Mouse (Mus musculus) heart, postnatal 25 days (tissue): ENCODE results near the gene Cdc14b. TPM values are rescaled to one million over a fixed set of nuclear protein-coding genes. Genes with fewer than 3 reads are reported as not detected.
"Not testable (repeated sequence)": the region's sequence is repeated elsewhere in the genome, so short reads cannot be mapped to it uniquely, and the experiment has no call there.

Experiments used
- DNase-seq: peaks from one replicate; pipeline ENCODE4 v3.0.0; 2022; ENCODE audit warnings: low spot score
- intact Hi-C: fragments of 180-260 bp; cut with DNase I; formaldehyde crosslinking; loops from one replicate; pipeline ENCODE4 v1.15.1; 2025
- total RNA-seq, 2 experiments: library from RNA; stranded (reverse); gene quantifications; 2 replicates each; pipeline ENCODE4 v1.2.3; 2021

Cdc14b gene
- total RNA-seq, 2 experiments from 2014 or later: 7.0 to 9.0 TPM

DNA sequence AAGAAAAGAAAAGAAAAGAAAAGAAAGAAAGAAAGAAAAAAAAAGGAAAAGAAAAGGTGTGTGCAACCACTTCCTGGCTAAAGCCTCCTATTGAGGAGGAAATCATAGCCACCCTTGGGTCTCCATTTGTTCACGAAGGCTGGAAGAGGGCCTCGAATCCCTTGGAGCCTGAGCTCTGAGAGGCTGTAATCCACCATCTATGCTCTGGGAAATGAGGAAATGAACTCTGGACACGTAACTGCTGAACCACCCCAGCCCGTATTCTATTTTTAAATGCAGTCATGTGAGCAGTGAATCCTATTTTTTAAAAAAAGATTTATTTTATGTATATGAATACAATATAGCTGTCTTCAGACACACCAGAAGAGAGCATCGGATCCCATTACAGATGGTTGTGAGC lies 5.8 kb upstream of the Cdc14b start:
- intact Hi-C loops: no loop called here
- DNase-seq: no peak

DNA sequence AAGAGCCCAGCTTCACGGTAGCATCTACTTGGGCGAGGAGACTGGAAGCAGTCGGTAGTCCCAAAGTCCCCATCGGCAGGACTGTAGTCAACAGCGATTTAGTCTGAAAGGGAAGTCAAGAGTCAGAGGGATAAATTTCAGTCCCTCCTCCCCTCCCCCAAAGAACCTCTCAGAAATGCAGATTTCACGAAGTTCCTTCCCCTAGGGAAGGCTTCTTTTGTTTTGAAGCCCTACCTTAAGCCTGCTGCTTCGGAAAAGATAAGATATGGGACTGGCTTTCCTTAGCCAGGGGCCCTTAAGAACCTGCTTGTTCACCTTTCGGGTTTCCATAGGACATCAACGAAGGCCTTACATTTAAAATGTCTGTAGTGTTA lies 651 bp upstream of the Cdc14b start:
- intact Hi-C loops: no loop called here

DNA sequence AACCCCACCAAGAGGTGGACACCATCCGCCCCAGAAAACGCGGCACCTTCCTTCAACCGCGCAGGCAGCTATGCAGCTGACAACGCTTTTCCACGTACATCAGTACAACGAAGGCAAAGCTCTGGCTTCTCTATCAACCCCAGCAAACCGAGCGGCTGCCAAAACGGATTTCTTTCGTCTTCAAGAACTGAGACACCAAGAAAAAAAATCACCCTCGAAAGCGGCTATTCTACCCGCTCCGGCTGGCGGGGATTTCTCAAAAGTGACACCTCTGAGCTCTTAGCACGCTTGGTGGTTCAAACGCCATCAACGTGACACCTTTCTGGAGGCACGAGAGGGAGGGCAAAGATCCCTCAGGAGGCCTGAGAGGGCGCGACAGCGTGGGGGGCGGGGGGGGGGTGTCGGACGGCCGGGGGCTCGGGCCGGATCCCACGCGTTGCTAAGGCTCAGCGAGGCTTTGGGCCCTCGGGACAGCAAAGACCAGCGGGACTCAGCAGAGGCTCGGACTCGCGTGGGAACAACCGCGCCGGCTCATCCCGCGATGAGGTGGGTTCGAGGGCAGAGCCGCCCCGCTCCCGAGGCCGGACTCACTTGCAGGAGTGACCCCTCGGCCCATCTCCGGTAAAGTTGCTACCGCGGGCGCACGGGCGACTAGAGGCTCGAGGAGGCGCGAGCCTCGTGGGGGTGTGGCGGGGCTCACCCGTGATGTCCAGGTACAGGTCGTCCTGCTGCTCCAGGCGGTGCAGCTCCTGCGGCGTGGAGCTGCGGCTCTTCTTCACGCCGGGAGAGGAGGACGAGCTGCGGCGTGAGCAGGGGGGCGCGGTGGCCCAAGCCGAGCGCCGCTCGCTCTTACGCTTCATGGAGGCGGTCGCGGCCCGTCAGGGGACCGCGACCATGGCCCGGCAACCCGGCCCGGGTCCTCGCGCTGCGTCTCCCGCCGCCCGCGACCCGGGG lies 922 bp downstream of the Cdc14b start:
- intact Hi-C loops: no loop called here
- DNase-seq: no peak

More for the DNA sequence above, 651 bp upstream of the Cdc14b start:
- DNase-seq: no peak

DNA sequence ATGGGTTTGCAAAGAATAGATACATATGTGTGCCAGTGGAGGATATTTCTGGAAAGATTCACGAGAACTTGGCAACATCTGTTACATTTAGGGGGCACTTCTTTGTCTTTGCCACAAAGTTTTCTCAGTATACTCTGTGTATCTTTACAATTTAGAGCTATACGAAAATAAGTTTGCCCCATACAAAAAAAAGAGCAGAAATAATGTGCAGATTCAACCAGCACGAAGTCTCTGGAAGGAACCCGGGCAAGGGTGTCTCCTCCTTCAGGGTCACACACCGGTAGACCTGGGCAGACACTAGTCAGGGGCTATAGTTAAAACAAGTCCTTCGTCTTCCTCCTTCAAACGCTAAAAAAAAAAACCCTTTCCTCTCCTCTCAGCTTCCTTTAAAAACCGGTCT lies 1.7 kb downstream of the Cdc14b start:
- intact Hi-C loops: no loop called here
- no peak for DNase-seq

DNA sequence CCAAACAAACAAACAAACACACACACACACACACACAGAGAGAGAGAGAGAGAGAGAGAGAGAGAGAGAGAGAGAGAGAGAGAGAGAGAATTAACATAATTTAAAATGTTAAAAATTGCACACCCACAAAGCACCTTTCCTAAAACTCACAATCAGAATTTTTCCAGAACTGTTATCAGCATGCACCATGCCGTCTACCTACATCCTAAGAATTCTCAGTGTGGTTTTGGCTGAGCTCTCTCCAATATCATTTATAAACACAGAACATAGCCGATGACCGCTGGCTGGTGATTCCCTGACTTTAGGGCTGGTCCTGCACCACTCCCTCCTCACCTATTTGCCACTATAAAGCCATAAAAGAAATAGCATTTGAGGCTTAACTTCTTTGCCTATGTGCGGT lies 6.7 kb downstream of the Cdc14b start:
- no peak for DNase-seq
- intact Hi-C loops: no loop called here

DNA sequence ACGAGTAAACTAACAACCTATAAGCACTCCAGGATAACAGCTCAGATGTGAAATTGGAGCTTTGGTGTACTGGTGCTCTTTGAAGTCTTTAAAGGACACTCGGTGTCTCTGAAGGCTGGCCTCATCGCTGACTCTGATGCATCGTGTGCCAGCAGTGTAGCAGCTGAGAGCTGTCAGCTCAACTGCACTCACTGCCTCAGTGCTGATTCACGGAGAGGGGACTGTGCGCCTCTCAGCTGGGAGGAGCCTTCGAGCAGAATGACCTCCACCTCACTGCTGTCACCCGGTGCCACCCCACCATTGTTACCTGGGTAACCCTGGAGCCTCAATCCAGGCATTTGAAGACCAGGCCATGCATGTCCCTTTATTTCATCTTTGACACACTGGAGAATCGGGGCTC lies 7.9 kb downstream of the Cdc14b start:
- intact Hi-C loops: no loop called here
- DNase-seq: no peak

DNA sequence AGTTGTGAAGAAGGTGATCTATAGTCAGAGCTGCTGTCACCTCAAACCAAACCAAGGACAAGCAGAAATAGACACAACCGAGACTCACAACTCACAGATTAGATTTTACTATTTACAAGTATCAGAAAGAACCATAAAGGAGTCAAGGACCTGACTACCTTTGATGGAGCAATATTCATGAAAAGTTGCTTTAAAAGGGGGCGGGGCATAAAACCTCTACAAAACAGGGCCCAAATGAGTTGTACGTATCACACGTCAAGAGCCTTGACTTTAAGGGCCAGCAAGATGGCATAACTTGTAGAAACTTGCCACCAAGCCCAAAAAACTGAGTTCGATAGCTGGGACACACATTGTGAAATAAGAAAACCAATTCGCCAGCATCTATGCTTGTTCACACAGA lies 10.5 kb downstream of the Cdc14b start:
- DNase-seq: no peak
- intact Hi-C loops: no loop called here

DNA sequence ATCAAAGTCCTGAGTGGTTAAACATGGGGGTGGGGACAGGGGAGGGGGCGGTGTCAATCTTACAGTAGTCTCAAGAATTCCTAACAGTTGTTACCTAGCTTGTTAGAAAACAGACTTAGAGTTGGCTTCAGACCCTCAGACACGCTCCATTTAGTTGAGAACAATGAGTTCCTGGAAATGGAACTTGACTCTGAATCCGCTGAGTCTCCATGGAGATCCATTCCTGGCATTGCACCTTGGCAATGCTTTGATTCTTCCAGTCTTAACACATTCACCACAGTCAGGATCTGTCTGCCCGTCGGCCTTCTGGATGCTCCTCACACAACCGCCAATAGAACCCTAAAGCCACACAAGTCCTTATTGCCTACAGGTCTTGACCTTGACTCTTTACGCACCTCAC lies 15.2 kb downstream of the Cdc14b start:
- intact Hi-C loops: no loop called here
- DNase-seq: no peak

DNA sequence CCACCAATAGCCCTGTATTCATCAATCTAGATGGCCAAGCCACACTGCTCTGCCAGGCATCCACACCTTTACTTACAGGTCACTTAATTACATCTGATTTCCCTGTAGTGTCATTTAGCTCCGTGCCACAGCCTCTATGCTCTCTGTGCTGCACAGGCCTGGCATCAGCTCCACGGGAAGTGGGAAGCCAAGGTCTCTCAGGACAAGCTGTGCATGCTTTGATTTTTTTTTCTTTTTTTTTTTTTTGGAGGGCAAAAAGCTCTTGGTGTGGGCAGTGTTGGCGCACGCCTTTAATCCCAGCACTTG lies 16.6 kb downstream of the Cdc14b start:
- DNase-seq: no peak
- intact Hi-C loops: no loop called here

DNA sequence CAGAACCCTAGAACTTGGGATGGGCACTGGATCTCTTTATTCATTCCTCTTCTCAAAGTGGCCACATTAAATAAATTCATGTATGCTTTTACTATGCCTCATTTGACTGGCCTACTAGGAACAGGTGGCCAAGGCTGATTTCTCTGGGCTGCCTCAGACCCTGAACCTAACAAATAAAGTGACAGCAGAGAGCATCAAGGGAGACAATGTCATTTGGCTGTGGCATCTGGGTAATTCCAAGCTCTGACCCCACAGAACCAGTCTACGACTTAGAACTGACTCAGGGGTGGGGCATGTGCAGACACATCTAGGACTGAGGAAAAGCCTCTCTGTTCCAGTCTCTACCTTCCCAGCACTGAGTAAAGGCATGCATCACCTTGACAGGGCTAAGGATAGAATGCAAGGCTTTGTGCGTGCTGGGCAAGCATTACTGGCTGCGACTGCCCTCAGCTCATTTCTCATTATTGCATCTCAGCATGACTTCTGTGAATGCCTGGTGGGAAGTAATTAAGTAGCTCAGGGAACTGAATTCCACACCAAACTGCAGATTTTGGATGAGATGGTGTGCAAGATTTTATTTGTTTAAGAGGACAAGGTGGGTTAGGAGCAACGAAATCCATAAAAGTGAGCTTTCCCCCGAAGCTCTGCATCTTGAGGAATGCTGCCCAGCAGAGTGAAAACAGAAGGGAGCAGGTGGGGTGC lies 17.1 kb downstream of the Cdc14b start:
- intact Hi-C loops: no loop called here

DNA sequence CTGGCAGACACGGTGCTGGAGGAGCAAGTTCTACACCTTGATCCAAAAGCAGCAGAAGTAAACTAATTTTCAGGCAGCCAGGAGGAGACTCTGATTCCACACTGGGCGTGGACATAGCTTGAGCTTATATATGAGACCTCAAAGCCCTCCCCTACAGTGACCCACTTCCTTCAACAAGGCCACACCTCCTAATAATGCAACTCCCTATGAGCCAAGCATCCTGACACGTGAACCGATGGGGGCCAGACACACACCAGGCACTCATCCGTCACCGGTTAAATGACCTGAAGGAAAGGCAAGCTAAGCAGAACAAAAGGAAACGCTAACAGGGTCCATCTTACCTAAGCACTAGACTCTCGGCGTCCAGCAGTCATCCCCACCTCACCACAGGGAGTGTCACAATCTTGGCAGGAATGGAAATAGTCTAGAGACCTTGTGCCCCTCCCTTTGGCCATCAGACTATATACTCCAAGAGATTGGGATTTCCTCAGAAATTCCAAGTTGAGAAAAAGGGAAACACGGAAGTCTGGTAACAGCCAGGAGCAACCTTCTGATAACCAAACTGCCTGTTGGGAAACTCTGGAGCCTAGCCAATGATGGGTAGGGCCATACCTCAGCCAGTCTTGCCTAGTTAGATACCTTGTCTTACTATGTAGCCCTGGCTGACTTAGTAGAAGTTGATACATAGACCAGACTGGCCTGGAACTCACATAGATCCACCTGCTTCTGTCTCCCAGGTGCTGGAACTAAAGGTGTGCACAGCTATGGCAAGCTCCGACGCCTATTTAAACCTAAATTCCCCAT lies 17.9 kb downstream of the Cdc14b start:
- no peak for DNase-seq
- intact Hi-C loops: no loop called here

More for the DNA sequence above, 17.1 kb downstream of the Cdc14b start:
- DNase-seq: no peak

DNA sequence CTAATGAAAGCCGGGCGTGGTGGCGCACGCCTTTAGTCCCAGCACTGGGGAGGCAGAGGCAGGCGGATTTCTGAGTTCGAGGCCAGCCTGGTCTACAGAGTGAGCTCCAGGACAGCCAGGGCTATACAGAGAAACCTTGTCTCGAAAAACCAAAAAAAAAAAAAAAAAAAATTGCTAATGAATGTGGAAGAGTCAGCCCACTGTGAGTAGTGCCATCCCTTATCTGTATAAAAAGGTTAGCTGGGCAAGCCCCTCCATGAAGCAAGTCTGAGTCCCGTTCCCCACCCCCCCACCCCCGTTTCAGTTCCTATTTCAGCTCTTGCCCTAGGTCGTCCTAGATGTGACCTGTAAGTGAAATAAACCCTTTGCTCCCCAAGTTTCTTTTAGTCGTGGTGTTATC lies 20.9 kb downstream of the Cdc14b start:
- DNase-seq, intact Hi-C loops: not testable (repeated sequence)

DNA sequence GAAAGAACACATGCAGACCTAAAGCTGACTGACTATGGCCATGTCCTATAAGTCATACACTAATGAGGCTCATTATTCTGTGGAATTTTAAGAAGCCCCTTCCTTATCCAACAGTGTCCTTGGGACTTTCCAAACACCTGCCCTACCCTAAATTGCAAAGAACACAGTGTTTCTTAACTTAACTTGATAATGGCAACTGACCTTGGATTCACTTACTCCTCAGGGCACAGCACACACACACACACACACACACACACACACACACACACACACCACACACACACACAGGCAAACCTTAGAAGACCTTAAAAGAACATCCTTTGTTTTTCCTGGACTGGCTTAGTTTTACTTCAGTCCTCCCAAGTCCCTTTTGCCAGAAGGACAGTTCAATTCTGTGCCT lies 21.4 kb downstream of the Cdc14b start:
- intact Hi-C loops: no loop called here

DNA sequence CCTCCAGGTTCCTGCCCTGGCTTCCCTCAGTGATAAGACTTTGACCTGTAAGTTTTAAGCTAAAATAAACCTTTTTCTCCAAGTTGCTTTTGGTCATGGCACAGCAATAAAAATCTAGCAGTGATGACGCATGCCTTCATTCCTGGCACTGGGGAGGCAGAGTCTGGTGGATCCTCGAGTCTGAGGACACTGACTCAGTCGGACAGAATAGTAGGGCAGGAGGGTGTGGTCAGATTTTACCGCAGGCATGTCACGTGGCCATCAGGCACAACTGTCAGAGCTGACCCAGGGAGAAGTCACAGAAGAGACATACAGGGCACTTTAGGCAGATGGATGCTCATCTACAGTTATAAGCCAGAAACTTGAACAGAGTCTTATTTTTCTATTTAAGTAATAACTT lies 22.9 kb downstream of the Cdc14b start:
- intact Hi-C loops: no loop called here
- no peak for DNase-seq

More for the DNA sequence above, 21.4 kb downstream of the Cdc14b start:
- no peak for DNase-seq

DNA sequence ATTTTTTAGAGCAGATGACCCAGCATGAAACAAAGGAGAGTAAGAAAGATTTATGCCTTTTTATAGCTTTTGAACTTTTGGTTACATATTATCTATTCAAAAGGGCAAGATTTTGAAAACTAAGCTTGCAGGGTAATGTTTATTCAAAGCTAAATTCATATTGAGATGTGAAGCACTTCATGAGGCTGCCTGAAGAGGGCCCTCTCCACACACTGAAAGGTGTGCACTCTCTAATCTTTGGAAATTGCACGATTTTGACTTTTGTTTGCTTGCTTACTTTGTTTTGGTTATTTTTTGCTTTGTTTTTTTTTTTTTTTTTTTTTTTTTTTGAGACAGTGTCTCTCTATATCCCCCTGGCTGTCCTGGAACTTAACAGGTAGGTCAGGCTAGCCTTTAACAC lies 24.7 kb downstream of the Cdc14b start:
- DNase-seq: no peak
- intact Hi-C loops: no loop called here

DNA sequence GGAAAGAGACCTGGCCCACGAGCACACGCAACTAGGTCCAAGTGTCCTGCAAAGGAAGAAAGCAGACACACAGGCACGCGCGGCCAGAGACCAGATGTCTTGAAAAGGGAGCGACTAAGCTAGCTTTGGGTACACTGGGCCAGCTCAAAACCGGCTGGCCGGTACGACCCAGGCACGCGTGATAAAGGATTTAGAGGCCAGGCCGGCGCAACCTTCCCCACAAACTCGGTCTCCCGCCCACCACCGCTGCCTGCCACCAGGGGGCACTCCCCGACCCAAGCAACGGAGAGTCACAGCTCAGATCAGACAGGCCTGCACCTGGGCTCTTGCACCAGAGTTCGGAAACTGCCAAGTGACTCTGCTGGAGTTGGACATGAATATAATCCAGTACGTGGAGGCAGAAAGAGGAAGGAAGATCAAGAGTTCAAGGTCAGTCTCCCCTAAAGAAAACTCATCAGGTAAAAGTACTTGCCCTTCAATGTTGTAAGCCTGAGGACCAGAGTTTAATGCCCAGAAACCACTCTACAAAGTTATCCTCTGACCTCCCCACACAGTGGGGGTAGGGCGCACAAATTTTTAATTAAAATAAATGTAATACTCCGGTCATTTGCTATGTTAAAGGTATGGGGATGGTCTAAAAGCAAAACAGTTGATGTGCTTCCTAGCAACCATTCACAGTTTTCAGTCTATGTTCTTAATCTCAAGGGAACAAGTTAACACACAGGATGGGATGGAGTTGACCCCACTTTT lies 26.1 kb downstream of the Cdc14b start:
- intact Hi-C loops: loop anchor here (1.0 kb wide), 1 partner anchor 57 kb away; no protein-coding TSS in a partner anchor
- peak; percentile 76 for DNase-seq

DNA sequence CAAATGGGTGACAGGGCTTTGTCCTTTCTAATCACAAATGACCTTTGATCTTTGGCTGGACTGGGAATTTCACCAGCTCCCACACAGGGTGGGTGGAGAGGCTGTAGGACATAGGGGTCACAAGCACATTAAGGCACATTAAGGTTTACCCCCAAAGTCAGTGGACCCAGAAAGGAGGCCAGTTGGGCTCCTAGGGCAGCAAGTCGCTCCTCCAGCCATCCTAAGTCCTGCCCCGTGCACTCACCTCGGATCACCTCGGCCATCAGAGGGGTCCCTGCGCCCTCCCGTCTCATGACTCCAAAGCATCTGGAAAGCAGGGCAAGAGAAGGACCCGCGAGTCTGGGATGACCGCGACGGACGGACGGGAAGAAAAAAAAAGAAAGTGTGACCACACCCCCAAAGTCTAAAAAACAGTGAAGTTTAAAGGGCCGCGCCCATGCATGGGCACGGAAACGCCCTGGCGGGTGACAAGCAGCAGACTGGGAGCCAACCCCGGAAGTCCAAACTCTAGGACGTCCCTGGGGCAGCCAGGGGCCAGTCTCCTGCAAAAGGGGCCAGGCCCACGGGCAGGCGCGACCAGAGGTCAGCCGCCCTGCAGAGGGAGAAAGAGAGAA lies 26.8 kb downstream of the Cdc14b start:
- intact Hi-C loops: no loop called here
- DNase-seq: peak; percentile 62

DNA sequence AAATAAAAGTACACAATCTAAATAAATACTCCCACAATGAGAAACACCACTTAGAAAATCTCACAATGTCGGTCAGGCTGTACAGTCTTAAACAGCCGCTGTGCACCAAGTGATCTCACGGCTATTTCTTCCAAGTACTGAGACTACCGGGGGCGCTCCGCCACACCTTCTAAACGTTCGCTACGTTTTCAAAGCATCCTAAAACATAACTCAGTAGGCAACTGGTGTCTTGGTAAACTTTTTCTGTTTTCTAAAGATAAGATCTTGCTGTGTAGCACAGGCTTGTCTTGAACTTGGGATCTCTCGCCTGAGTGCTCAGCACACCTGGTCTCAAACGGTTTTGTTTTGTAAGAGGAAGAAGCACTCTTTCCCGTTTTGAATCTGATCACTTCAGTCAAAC lies 29.0 kb downstream of the Cdc14b start:
- DNase-seq: no peak
- intact Hi-C loops: loop anchor here (2.0 kb wide), 1 partner anchor 193 kb away; no protein-coding TSS in a partner anchor

DNA sequence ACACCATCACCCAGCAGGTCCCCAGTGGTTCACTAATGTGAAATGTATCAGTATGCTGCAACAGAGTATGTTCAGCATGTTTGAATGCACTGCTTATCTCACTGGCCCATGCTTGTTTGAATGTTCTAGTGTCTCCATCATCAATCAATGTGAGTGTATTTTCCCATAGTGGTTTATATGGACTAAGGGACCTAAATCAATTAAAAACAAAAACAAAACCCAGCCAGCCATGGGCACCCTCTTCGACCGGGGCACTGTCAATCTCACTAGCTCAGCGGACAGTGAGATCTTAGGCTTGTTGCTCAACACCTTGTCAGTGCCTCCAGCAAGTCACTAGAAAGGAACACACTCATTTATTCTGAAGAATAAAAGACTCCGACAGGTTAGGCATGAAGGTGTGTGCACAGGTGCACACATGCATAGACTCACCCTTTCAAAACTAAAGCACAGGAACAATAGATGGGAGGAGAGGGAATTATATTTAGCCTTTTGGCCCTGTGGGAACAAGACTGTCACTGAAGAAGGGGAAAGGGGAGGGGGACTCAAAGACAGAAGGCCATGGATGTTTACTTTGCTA lies 30.3 kb downstream of the Cdc14b start:
- no peak for DNase-seq
- intact Hi-C loops: no loop called here
